Mouse (Mus musculus): ENCODE measurements at regions not wholly inside any gene's neighbourhood (a gene's known extent, or its start where the extent isn't known, plus 50 kb on each side); places are given as distances from the start of the nearest gene placed in this dataset.

DNA sequence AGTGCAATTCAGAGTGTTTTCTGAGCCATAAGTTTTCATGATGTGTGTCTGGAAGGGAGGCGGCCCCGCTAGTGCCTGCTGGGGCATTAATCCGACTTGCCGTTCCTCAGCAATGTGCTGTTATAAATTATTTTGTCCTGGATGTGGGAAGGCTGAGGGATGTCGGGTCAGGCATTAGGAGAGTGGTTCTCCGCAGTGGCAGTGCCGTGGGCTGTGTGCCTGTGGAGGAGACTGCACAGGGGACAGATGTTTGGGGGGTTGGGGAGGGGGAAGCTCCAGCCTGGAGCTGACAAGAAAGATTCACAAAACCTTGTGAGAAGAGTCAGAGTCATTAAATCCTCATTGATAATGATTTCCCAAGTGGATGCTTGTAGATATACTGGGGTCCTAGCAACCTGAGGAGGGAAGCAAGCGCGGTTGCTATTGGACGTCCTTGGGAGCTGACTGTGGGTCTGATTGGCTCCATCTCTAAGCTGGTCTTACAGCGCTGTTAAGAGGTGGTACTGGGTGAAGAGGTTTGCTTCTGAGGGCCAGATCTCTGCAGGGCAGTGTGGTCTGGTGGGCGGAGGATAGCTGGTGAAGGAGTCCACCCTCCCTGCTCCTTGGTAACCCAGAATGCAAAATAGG lies 234.5 kb downstream of the Uaca start:
- TF ChIP-seq CTCF (IDR thresholded peaks at IDR 0.05; ENCODE audit: extremely low read depth, insufficient read length, insufficient replicate concordance, low read depth, low read length) (no peak), POLR2A (IDR thresholded peaks at IDR 0.05; ENCODE audit: low read depth, low read length) (no peak)
